Mouse (Mus musculus): ENCODE measurements at regions not wholly inside any gene's neighbourhood (a gene's known extent, or its start where the extent isn't known, plus 50 kb on each side); places are given as distances from the start of the nearest gene placed in this dataset.

DNA sequence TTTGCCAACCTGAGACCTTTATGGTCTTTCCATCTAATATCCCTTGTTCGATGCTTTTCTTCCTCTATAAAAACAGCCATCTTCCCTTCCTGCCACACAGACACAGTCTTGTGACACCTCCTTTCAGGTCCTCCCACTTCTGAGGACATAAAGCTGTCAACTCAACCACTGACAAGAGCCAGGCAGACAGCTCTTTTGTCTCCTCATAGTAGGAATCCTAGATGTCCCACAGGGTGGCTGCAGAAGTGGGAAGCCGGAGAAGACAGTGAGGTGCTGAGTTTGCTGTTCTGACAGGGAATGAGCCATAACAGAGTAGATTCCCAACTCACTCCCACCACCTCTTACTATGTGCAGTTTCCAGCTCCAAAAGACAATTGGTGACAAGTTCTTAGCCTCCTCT is 358.4 kb downstream of the Pmp22 start:
- no peak for DNase-seq

DNA sequence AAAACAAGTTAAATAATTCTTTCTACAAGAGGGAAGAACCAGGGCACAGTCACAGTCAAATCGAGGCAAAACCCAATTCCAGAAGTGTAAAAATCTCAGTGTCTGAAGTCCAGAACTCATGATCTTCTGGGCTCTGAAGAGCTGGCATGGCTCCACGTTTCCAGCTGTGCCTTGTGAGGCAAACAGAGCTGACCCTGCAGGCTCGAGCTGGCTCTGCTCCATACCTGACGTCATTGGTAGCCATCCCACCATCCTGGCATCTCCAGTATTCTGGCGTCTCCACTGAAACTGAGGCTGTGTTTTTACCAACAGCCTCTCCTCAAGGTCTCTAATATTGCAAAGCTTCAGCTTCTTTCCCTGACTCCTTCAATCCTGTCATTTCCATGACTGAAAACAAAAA is 373.4 kb downstream of the Pmp22 start:
- peak; percentile 55 to 62 for DNase-seq

DNA sequence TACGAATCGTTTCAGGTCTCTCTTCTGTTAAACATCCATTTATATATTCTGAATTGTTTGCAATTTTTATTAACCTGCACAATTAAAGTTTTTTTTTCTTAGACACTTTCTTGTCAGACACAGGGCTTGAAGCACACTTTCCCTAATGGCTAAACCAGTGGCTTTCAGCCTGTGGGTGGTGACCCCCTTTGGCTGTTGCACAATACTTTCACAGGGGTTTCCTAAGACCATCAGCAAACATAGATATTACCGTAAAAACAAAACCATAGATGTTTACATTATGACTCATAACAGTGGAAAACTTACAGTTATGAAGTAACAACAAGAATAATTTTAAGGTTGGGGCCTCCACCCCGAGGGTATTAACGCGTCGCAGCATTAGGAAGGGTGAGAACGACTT is 378.6 kb downstream of the Pmp22 start:
- no peak for DNase-seq

DNA sequence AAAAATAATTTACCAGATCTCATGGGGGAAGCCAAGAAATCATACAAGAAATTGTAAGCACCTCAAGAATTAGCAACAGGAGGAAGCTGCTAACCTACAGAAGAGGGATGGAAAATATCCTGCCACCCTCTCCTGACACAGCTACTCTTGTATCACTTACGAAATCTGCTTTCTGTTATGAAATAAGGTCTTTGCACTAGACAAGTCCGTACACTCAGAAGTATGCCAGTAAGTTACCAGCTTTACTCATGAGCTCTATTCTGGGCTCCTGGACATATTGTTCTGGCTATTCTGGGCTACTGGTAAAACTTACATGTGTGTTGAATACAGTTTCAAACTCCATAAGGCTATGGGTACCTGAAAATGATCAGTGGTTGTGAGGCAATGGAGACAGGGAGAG is 379.9 kb downstream of the Pmp22 start:
- no peak for DNase-seq

DNA sequence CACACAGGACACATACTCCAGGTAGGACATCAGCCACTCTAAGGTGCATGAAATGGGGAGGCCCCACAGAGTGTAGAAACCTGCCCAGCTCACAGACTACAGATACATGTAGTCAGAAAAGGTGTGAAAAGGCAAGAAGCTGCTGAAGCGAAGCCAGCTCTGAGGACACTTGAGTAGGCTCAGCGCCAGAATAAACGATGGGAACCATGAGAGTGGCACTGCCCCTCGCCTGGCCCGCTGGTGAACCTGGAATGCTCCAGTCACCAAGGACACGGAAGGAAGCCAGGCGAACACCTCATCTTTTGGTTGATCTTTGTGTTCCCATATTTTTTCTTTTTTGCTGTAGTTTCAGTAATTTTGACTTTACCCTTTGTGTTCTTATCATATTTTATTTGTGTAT is 381.8 kb downstream of the Pmp22 start:
- no peak for DNase-seq

DNA sequence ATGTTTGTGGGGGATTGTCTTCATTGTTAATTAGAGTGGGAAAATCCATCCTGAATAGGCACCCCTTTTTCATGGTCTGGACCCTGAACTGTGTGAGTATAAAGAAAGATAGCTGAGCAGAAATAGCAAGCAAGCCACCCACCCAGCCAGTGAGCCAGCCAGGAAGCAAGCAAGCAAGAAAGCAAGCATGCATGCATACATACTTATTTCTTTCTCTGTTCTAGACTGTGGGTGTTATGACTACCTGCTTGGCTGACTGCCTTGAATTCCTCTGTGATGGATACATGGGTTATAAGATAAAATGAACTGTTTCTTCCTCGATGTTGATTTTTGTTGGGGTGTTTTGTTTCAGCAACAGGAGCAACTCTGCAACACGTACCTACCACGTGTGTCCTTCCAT is 385.8 kb downstream of the Pmp22 start:
- DNase-seq: no peak

DNA sequence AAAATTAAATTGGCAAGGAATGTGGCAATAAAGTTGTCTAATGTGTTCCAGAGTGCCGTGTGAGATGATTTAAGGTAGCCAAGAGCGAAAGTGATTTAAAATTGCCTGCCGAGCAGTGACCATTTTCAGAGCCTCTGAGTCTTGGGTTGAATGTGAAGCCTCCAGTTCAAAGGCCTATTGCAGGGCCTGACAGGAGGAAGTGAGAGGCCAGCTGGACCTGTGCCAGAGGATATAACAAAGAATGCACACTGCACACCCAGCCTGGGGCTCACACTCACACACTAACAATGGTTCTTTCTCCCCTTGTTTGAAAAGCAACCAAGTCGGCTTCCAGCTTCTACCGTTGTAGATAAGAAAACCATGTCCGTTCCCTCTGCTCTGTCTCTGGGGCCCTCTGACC is 390.1 kb downstream of the Pmp22 start:
- peak; percentile 11 to 40 for DNase-seq

DNA sequence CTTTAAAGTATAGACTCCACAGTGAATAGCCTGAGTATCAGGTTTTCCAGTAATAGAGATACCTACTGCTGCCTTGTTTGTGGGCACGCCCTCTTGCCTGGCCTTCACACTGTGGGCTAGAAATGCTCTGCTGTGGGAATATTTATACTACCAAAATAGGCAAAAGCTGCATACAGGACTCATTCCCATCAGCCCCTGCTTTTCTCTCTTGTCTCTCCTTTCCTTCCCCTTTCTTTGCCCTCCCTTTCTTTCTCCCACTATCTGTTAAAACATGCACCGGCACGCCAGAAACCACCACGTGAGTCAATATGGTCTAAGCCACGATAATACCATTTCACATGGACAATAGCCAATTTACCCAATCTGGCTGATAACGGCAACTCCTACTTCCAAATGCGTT is 395.5 kb downstream of the Pmp22 start:
- DNase-seq: peak in 1 of 2 experiments; percentile 2

DNA sequence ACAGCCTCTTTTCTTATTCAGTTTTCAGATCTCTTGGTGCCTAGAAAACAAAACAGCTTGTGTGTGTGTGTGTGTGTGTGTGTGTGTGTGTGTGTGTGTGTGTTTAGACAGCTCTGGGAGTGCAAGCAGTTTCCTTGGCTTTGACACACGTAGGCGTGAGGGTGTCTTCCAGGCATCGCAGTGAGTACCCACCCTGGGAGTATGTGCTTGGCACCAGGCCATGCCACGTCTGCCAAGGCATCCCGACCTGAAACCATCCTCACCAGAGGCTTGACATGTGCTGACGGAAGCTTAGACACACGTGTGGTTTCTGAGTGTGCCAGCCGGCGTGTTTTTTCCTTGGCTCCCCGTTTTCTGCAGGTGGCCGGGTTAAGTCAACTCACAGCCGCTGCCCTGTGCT is 396.6 kb downstream of the Pmp22 start:
- DNase-seq: peak in 1 of 2 experiments; percentile 2

DNA sequence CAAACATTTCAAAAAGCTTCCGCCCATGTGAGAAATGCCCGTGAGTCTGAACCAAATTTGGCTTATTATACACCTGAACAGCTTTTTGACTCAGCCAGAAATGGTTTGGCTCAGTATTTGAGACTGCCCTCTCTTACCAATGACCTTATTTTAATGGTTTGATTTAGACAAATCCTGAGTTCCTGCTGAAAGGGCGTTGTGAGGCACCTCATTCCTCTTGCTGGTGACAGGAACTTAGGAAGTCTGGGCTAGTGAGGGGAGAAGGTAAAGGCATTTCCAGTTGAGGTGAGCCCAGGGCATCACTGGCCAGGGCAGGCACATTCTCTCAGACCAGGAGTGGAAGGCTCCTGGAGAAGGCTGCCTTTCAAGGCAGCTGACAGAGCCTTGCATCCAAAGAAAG is 396.1 kb downstream of the Hs3st3b1 start:
- DNase-seq: no peak

DNA sequence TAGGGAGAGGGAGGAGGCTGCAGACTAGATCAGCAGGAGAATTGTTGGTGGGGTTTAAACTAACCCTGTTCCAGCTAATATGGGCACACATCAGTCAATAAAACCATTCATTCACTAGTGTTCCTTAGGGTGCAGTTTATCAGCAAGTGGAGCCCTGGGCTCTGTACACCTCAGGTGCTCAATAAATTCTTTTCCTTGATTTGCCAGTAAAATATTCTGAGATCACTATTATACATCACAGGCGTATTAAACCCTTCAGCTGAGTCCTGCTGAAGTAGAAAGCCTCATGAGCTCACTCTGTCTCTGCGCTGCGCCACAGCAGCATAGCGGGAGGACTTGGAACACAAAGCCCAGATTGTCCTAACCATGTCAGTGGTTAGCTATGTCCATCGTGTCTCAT is 389.3 kb downstream of the Hs3st3b1 start:
- no peak for DNase-seq

DNA sequence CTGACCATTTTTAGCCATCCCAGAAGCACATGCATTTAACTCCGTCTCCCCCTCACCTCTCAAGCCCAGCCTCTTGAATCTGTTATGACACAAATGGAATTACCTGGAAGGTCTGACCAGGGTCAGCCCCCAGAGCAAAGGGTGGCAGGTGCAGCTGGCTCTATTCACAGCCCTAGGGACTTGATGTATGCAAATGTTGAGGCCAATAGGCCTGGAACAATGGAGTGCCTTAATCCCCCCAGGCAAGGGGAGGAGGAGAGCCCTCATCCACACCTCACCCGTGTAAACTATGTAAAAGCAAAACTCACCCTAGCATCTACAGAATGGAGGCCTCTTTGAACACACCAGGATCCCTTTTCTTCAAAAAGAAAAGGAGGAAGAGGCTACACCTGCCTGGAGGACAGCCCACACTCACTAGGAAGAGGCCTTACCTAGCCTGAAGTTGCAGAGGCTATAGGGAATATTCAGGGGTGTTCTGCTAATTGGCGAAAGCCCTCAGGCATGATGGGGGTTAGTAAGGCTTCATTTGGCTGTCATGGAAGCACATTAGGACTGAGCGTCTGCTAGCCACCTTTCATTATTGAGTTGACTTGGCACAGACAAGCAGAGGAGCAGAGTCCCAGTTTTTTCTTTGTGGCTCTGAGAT is 388.4 kb downstream of the Hs3st3b1 start:
- no peak for DNase-seq

DNA sequence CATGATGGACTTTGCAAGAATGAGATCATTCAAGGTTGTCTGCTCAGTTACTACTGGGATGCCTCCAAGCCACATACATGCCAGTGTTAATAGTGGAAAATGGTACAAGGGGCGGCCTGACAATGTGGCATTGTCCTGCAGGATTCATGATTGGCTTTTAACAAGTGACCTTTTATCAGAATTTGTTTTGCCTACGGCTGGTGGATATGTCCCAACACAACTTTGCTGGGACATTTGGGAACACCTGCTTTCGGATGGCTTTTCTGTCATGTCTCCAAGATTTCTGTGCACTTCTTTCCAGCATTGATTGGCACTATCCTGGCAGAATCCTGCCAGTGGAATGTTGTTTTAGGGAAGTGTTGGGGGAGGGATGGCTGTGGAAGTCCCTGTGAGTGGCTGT is 384.4 kb downstream of the Hs3st3b1 start:
- no peak for DNase-seq

DNA sequence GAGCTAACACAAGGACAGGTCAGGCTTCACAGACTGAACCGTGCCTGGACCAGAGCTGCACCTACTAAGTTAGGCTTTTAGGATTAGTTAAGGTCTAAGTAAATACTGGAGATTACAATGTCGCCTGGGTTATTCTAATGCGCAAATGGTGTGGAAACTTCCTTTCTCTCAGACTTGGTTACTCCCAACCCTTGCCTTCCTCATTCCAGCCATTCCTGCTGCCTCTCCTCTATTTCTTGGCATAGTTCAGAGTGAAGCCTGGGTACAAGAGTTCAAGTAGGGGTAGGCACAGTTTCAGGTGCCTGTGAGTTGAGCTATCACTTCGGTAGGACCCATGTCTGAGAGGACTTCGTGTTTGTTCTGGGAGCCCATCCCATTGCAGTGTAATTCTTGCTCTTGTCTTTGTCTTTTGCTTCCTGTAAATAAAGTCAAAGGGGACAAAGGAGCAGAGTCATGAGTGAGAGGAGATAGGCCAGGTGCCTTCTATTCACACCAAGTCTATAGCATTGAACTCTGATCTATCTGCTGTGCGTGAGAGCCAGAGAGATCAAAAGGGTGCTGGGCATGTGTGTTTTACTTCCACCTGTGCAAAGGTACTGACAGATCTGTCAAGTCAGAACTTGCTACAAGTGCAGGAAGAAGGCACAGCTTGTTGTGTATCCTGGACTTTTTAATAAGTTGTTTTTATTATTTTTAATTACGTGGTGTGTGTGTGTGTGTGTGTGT is 378.0 kb downstream of the Hs3st3b1 start:
- no peak for DNase-seq

DNA sequence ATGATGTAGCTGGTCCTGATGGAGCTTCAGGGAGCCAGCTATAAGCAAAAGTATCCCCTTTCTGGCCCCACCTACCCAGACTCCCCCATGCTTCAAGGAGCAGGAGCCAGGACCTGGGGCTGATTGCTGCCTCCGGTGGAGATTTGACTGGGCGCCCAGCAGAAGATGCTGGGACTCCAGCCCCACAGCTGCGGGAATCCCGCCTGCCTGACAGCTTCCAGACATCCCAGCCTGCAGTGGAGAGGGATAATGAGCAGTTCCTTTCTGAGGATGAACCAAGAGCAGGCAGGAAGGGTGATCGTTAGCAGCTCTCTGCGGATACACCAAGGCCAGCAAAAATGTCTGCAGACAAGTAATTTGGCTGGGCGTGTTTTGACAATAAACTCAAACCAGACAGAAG is 376.6 kb downstream of the Hs3st3b1 start:
- no peak for DNase-seq

DNA sequence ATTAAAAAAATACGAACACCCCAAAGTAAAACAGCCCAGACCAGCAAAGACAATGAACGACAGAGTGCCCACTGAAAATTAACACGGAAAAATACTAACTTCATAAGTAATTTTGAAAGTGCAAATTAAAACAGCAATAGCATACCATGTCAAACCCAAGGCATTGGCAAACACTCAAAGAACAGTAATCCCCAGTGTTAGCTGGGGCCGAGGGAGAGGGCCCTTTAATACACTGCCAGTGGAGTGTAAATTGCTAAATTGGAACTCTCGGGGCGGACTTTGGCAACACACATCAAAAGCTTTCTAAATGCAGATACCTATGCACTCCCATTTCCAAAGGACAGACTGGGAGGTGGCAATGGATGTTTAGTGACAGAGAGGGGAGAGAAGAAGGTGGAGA is 361.6 kb downstream of the Hs3st3b1 start:
- DNase-seq: no peak

DNA sequence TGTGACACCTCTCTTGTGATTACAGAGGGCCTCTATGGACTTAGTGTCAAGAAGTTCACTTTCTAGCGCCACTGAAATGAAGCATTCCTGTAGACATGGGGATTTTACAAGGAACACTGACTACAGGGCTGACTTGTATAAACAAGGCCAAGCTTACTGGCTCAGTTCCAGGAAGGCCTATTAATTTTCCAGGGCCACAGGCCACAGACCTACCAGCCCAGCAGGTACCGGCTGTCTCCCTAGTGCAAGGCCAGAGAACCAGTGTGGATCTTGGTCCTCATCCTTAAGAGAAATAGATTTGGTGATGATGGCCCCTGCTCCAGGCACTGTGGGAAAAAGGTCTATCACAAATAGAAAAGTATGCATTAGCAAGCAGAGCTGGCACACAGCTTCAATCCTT is 359.4 kb downstream of the Hs3st3b1 start:
- DNase-seq: no peak

DNA sequence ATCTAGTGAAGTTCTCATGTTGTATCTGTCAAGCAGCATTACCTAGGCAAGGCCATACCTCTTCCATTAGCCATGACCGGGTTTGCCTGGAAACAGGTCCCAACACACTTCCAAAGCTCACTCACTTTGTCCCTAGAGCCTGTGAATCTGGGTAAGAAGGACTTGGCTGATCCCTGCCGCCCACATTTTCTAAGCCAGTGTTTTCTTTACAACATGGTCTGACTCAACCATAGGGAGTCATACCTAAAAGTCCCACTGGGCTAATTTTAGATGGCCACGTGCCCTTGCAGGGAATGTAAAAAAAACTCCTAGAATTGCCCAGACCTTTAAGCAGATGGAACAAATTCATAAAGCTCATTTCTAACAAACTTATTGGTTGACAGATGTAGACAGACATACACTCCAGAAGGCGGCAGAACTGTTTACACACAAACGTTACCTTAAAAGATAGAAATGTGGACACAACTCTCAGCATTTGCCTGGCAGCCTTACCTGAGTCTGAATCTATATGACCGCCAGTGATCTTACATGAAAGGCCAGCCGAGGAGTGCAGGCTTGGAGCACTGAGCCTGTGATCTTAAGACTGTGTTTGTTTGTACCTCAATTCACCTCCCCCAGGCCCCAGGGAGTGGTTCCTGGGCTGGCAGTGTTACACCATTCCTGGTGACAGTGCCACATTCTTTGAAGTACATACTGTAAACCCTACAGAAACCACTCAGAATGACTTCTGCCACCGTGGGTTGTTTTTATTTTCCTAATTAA is 356.4 kb downstream of the Hs3st3b1 start:
- no peak for DNase-seq

DNA sequence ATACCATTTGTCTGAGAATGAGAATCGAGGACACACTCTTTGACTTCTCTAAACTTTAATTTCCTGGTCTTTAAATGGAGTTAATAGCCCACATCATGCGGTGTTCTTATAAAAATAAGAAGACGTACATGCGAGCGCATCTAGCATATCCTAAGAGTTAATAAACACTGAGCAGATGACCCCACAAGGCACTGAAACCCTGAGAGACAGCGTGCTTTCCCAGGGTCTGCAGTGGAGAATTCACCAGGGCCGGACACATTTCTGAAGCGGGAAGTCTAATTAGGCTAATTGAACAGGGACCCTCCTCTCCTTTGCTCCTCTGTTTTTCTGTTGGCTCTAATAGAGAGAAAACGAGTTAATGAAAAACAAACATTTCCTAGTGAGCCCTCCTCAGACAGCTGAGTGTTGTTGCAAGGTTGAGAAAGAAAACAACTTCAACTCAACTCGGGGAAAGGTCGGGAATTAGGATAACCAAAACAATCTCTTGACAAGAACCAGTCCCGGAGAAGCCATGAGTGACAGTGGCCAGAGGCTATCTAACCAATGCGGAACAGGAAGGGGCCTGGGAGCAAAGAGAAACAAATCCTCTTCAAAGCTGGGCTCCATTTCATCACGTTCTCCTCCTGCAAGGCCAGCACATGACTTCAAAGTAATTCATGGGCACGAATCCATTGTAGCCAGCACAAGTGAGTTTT is 352.2 kb downstream of the Hs3st3b1 start:
- DNase-seq: peak; percentile 6 to 29

DNA sequence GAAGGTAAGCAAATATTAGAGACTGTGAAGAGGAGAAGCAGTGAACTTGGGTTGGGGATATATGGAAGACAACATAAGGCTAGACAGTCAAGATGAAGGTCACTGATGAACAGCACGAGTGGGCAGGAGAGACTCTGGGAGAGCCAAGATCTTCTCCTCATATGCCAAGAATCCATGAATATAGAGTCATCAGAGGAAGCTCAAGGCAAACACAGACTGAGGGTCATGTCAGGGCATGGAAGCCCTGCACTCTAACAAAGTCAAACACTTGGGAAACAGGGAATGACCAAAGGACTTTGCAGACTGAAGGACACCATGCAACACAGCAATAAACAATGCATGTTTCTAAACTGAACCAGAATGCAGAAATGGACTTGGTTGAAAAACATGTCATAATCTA is 351.4 kb downstream of the Hs3st3b1 start:
- no peak for DNase-seq

DNA sequence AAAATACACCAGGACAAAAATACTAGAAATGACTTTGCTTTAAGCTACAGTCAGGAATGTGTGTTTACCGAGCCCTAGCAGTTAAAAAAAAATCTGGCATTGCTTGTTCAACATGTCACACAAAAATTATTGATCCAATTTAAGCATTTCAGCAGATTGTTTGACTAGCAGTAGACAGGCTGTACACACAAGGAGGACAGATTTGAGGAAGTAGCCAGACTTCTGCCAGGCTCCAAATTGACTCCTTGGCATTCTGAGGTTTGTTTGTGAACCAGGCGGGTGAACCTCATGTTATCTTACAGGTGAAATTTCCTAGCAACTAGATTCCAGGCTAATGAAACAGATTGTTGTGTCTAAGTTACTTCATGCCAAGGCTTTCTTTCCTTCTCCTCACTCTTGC is 348.8 kb downstream of the Hs3st3b1 start:
- DNase-seq: no peak

DNA sequence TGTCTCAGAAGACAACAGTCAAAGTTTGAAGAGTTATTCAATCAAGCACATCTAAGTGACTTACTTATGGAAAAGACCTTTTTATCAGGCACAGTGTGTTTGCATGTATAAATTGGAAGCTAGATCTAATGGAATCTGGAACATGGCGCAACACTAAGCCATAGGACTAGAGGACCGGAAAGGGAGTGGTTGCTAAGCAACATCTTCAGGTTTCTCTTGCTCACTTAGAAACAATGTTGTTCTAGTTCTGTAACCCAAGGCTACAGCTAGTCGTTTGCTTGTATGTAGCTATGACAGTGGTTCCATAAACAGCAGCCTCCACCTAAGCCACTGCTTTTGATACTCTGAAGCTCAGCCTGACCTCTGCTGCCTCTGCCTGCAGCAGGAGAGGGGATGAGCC is 338.8 kb downstream of the Hs3st3b1 start:
- DNase-seq: no peak

Data from heart, adult 18-20 months (tissue).